Mouse (Mus musculus): ENCODE measurements at regions not wholly inside any gene's neighbourhood (a gene's known extent, or its start where the extent isn't known, plus 50 kb on each side); places are given as distances from the start of the nearest gene placed in this dataset.

DNA sequence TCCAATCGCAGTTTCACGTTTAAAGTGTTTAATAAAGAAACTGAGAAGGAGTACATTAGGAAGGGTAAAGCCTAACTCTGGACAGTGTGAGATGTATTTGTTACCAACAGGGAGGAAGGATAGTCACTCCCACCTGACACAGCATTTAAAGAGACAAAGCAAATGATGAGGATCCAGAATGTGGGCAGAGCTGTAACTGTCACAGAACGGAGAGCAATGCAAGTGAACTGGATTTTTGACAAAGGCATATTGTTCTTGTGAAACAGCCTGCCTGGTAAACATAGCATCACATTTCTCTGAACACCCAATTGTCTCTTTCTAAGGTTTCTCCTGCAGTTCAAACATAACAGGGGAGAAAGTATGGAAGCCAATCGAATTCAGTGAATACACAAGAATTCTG lies 341.1 kb upstream of the Mef2c start:
- H3K4me3 ChIP-seq (replicated peaks): no peak overlapping the region
- H3K4me2 ChIP-seq (replicated peaks): no peak overlapping the region
- H3K27me3 ChIP-seq: no peaks in the 10 kb centered on the region
- 84% methylated on average over 4 of the region's 4 CpGs for WGBS
- H3K27ac ChIP-seq: no peak overlapping the region
- no peaks in the 10 kb centered on the region for H3K4me1 ChIP-seq (replicated peaks)
- no peaks in the 10 kb centered on the region for H3K9me3 ChIP-seq
- no peaks in the 10 kb centered on the region for H3K36me3 ChIP-seq
- no peak overlapping the region for H3K9ac ChIP-seq (replicated peaks)
- ATAC-seq: no peak

DNA sequence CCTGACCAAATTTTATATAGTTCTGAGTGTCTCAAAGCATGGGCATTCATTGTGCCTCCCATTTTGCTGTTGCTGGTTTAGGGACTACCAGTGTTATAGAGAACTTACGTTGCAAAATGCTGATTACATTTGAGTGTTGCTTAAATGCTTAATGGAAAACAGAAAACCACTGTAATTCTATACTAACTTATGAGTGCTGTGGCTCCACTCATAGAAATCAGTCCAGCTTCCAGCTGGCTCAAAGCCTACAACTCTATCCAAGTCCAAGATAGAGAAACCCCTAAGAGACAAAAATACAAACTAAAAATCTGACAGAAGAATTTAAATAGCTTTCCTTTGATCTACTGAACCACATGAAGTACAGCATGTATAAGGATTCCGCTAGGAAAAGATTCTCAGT lies 328.7 kb upstream of the Mef2c start:
- H3K36me3 ChIP-seq: no peaks in the 10 kb centered on the region
- no peak overlapping the region for H3K4me3 ChIP-seq (replicated peaks)
- H3K4me2 ChIP-seq (replicated peaks): no peak overlapping the region
- H3K9me3 ChIP-seq: no peaks in the 10 kb centered on the region
- no peak for ATAC-seq
- 93% methylated on average over 2 of the region's 2 CpGs for WGBS
- no peak overlapping the region for H3K9ac ChIP-seq (replicated peaks)
- no peak overlapping the region for H3K27ac ChIP-seq
- no peaks in the 10 kb centered on the region for H3K4me1 ChIP-seq (replicated peaks)
- no peaks in the 10 kb centered on the region for H3K27me3 ChIP-seq

DNA sequence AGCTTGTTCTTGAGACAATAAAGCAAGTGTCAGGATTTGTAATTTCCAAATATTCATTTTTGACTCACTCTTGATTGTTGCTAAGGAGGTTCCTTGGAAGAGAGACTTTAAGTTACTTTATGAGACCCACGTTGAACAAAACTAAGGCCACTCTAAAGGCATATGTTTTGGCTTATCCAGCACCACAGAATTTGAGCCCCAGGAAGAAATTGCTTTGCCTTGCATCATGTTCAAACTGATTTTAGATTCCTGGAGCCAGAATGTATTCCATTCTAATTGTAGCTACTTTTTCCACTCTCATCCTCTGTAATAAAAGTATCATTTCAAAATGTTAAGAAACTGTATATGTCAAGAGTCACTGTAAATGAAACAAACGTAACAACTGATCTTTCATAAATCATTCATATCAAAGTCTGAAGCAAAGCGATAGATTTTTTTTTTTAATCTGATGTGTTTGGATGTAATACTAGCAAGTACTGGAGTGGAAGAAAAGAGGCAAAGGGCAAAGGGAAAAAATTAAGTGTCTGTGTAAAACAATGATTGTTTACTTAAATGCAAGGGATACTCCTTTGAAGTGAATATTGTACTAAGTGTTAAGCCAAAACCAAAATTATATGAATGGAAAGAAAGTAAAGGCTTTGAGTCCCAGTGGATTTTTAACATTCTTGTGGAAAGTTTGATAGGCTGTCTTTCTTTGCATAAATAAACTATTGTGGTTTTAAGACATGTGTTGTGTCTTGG lies 301.7 kb upstream of the Mef2c start:
- Histone ChIP-seq H3K4me2 (replicated peaks) (no peak overlapping the region), H3K36me3 (no peaks in the 10 kb centered on the region), H3K9me3 (no peaks in the 10 kb centered on the region), H3K4me3 (replicated peaks) (no peak overlapping the region), H3K27ac (no peak overlapping the region), H3K9ac (replicated peaks) (no peak overlapping the region), H3K27me3 (no peaks in the 10 kb centered on the region), H3K4me1 (replicated peaks) (no peaks in the 10 kb centered on the region)
- 90% methylated on average over 3 of the region's 3 CpGs for WGBS
- ATAC-seq: no peak

DNA sequence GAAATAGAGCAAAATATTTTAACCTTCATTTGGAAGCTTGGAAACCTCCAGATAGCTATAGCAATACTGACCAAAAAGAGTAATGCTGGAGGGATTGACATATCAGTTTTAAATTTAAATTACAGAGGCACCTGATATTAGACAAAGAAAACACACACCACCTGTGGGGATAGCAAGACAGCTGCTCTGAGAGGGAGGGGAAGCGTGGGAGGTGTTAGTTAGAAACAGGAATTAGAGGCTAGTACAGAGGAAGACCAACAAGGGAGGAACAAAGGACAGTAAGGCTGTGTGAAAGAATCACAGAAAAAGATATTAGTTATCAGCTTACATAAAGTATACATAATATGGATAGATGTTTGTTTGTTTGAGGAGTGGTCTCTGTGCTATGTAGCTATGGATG lies 297.2 kb upstream of the Mef2c start:
- WGBS: 92% methylated on average over 1 of the region's 1 CpGs
- no peaks in the 10 kb centered on the region for H3K9me3 ChIP-seq
- H3K4me1 ChIP-seq (replicated peaks): no peaks in the 10 kb centered on the region
- H3K9ac ChIP-seq (replicated peaks): no peak overlapping the region
- no peak overlapping the region for H3K4me3 ChIP-seq (replicated peaks)
- H3K27ac ChIP-seq: no peak overlapping the region
- no peak for ATAC-seq
- H3K27me3 ChIP-seq: no peaks in the 10 kb centered on the region
- H3K4me2 ChIP-seq (replicated peaks): no peak overlapping the region
- no peaks in the 10 kb centered on the region for H3K36me3 ChIP-seq

DNA sequence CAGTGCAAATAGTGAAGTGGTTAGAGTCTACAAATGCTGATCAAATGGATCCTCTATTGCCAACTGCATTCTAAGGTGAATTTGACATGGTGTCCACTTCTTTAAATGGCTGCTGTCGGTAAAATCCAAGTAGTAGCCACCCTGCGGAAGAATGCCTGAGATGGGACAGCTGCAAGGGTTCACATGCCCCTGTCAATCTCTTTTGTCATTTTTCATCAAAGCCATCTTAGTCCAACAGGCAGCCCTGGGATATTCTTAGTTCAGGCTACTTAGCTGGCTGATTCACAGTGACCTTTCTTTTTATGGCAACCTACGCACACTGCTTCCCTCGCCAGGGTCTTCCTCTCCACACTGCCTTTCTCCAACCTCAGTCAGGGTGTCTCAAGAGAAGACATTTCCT lies 296.3 kb upstream of the Mef2c start:
- Histone ChIP-seq H3K36me3 (no peaks in the 10 kb centered on the region), H3K9ac (replicated peaks) (no peak overlapping the region), H3K4me1 (replicated peaks) (no peaks in the 10 kb centered on the region), H3K9me3 (no peaks in the 10 kb centered on the region), H3K4me2 (replicated peaks) (no peak overlapping the region), H3K4me3 (replicated peaks) (no peak overlapping the region), H3K27me3 (no peaks in the 10 kb centered on the region), H3K27ac (no peak overlapping the region)
- ATAC-seq: no peak
- WGBS: 82% methylated on average over 4 of the region's 4 CpGs

DNA sequence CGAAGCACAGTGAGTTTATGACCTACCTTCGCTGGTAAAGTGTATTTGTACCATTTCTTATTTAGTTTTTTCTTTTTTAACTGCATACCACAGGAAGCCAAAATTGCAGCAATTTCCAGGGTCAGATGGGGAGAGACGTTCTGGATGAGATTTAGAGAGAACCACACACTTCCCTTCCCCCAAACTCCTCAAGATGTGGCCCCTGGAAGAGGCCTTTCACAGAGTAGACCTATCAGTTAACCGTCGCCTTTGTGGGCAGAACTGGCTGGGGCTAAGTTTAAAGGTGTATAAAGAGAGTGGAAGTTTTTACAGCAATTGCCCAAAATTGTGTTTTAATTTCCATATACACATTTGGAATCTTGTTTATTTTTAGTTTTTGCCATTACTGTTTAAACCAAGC lies 295.7 kb upstream of the Mef2c start:
- WGBS: 90% methylated on average over 5 of the region's 5 CpGs
- H3K4me2 ChIP-seq (replicated peaks): no peak overlapping the region
- H3K27ac ChIP-seq: no peak overlapping the region
- H3K9ac ChIP-seq (replicated peaks): no peak overlapping the region
- H3K4me1 ChIP-seq (replicated peaks): no peaks in the 10 kb centered on the region
- H3K27me3 ChIP-seq: no peaks in the 10 kb centered on the region
- H3K9me3 ChIP-seq: no peaks in the 10 kb centered on the region
- no peaks in the 10 kb centered on the region for H3K36me3 ChIP-seq
- no peak overlapping the region for H3K4me3 ChIP-seq (replicated peaks)
- no peak for ATAC-seq

DNA sequence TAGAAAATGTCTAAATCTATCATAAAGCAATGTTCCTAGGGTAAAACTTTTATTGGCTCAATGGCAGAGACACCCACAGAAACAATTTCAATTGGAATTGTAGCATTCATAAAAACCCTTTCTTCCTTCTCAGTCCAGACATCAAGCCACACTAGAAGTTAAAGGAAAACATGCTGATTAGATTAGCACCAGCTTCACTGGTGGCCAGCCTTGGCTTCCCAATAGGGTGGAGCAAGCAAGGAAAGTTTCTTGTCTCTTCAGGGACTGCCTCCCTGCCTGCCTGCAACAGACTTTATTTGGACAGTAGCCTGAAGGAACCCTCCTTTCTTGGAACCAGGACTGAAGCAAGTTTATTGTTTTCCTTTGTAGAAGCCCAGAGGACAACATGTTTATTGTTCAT lies 289.0 kb upstream of the Mef2c start:
- Histone ChIP-seq H3K4me2 (replicated peaks) (no peak overlapping the region), H3K9me3 (no peaks in the 10 kb centered on the region), H3K27ac (no peak overlapping the region), H3K4me1 (replicated peaks) (no peaks in the 10 kb centered on the region), H3K36me3 (no peaks in the 10 kb centered on the region), H3K9ac (replicated peaks) (no peak overlapping the region), H3K27me3 (no peaks in the 10 kb centered on the region), H3K4me3 (replicated peaks) (no peak overlapping the region)
- no peak for ATAC-seq

DNA sequence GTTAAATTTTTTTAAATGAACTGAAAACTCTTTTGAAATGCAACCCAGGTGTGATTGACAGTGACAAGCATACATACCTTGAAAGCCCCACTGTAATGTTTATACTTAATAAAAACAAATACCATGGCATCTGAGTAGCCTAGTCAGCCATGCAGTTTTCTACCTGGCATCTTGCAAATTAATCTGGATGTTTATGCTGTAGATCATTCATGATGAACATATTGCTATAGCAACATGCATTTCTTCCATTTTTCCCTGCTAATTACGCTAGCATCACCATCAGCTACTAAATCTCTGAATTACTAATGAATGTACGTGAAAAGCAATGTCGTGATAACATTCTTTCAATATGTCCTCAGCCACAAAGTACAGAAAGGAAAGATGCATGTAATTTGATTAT lies 287.4 kb upstream of the Mef2c start:
- Histone ChIP-seq H3K9ac (replicated peaks) (no peak overlapping the region), H3K4me3 (replicated peaks) (no peak overlapping the region), H3K27ac (no peak overlapping the region), H3K9me3 (no peaks in the 10 kb centered on the region), H3K4me2 (replicated peaks) (no peak overlapping the region), H3K36me3 (no peaks in the 10 kb centered on the region), H3K4me1 (replicated peaks) (no peaks in the 10 kb centered on the region), H3K27me3 (no peaks in the 10 kb centered on the region)
- no peak for ATAC-seq
- WGBS: 84% methylated on average over 3 of the region's 3 CpGs

DNA sequence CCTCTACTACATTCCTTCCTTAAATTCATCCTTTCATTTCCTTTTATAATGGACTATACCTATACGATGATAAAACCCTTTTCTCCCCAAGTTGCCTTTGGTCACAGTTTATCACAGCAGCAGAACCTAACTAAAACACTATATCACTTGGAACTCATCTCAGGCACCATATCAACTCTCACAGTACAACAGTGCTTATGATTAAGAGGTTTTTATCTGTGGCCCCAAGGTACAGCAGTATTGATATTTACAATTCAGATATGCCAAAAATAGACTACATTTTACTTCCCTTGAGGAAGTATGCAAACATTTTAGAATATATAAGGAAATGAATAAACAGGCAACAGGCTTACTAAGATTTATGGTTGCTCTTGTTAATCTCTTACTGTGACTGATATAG lies 251.4 kb upstream of the Mef2c start:
- no peaks in the 10 kb centered on the region for H3K36me3 ChIP-seq
- ATAC-seq: no peak
- no peak overlapping the region for H3K9ac ChIP-seq (replicated peaks)
- H3K4me2 ChIP-seq (replicated peaks): no peak overlapping the region
- 94% methylated on average over 1 of the region's 1 CpGs for WGBS
- no peaks in the 10 kb centered on the region for H3K27me3 ChIP-seq
- H3K4me1 ChIP-seq (replicated peaks): no peaks in the 10 kb centered on the region
- no peak overlapping the region for H3K27ac ChIP-seq
- no peaks in the 10 kb centered on the region for H3K9me3 ChIP-seq
- H3K4me3 ChIP-seq (replicated peaks): no peak overlapping the region

DNA sequence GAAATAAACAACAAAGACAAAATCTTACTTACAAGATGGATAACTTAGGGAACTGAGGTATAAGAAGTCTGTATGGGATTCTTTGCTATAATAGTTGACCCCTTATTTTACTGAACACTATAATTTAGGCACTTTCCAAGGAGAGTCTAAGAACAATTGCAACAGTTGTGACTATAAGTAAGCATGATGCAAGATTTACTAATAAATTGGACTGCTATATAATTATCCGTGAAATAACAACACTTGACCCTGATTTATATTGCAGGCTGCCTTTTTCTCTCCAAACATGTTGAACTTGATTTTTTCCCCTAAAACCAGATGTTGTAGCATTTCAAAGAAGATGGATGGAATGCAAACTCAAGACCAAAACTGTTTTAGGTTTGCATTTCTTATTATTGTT lies 237.2 kb upstream of the Mef2c start:
- Histone ChIP-seq H3K36me3 (no peaks in the 10 kb centered on the region), H3K9ac (replicated peaks) (no peak overlapping the region), H3K4me3 (replicated peaks) (no peak overlapping the region), H3K9me3 (no peaks in the 10 kb centered on the region), H3K27me3 (no peaks in the 10 kb centered on the region), H3K4me2 (replicated peaks) (no peak overlapping the region), H3K4me1 (replicated peaks) (no peaks in the 10 kb centered on the region), H3K27ac (no peak overlapping the region)
- WGBS: 94% methylated on average over 1 of the region's 1 CpGs
- ATAC-seq: no peak

DNA sequence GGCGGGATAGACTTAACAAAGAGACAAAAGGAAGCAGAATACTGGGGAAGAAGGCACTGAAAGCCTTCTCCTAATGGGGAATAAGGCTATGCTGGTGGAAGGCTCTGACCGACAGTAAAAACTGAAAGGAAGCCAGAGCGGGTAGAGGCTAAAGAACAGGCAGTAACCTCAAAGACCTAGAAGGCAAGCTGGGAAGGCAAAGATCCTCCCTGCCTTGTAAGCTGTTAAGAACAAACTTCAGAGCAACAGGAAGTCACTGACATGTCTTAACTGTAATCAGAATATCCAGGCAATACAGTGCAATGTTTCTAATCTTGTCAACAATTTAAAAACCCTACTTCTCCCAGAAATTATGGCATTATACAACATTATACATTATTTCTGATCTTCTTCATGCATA lies 235.2 kb upstream of the Mef2c start:
- H3K27ac ChIP-seq: no peak overlapping the region
- no peak overlapping the region for H3K9ac ChIP-seq (replicated peaks)
- no peak overlapping the region for H3K4me2 ChIP-seq (replicated peaks)
- no peaks in the 10 kb centered on the region for H3K4me1 ChIP-seq (replicated peaks)
- H3K4me3 ChIP-seq (replicated peaks): no peak overlapping the region
- H3K9me3 ChIP-seq: no peaks in the 10 kb centered on the region
- no peak for ATAC-seq
- WGBS: 86% methylated on average over 3 of the region's 3 CpGs
- H3K27me3 ChIP-seq: no peaks in the 10 kb centered on the region
- no peaks in the 10 kb centered on the region for H3K36me3 ChIP-seq

DNA sequence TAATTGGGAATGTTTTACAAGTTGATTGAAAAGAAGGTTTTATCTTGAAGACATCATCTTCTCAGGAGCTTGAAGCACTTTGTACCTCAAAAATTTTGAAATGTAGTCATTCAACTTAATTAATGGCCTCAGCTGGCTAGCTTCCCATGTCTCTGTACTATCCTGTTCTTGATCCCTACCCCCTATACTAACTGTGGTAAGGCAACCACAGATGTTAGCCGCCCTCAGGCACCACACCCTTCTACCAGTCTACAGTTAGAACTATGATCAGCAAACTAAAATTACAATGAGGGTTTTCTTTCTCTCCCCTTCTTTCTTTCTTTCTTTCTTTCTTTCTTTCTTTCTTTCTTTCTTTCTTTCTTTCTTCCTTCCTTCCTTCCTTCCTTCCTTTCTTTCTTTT lies 225.1 kb upstream of the Mef2c start:
- Histone ChIP-seq H3K4me2 (replicated peaks) (no peak overlapping the region), H3K27ac (no peak overlapping the region), H3K27me3 (no peaks in the 10 kb centered on the region), H3K36me3 (no peaks in the 10 kb centered on the region), H3K9me3 (no peaks in the 10 kb centered on the region), H3K9ac (replicated peaks) (no peak overlapping the region), H3K4me3 (replicated peaks) (no peak overlapping the region), H3K4me1 (replicated peaks) (no peaks in the 10 kb centered on the region)
- WGBS: 94% methylated on average over 1 of the region's 1 CpGs
- ATAC-seq: no peak

DNA sequence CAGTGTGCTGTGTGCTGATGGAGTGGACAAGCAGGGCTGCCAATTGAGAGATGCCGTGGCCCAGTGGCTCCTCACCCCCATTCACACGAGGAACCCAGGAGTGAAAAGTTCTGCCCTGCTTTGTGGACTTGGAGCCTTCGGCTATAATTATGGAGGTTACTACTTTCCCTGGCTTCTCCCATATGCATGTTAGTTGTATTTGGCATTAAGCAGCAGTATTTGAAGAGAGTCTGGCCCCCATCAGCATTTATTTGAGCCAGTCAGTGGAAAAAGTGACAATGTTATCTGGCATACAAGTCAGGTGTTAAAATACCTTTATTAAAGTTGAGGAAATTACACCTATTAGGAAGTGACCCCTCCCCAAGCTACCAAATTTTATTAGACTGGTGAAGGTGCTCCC lies 196.1 kb upstream of the Mef2c start:
- no peak overlapping the region for H3K4me3 ChIP-seq (replicated peaks)
- no peak for ATAC-seq

More for the DNA sequence above, 196.1 kb upstream of the Mef2c start:
- WGBS: 79% methylated on average over 3 of the region's 3 CpGs
- Histone ChIP-seq H3K27ac (no peak overlapping the region), H3K36me3 (no peaks in the 10 kb centered on the region), H3K9ac (replicated peaks) (no peak overlapping the region), H3K4me1 (replicated peaks) (peaks cover 4% of the 10 kb centered on the region; the same call in 1 of the 2 replicates), H3K27me3 (no peaks in the 10 kb centered on the region), H3K4me2 (replicated peaks) (no peak overlapping the region), H3K9me3 (no peaks in the 10 kb centered on the region)
